8 mouse cellular contexts compared by ENCODE assay signal in the genomic region with DNA sequence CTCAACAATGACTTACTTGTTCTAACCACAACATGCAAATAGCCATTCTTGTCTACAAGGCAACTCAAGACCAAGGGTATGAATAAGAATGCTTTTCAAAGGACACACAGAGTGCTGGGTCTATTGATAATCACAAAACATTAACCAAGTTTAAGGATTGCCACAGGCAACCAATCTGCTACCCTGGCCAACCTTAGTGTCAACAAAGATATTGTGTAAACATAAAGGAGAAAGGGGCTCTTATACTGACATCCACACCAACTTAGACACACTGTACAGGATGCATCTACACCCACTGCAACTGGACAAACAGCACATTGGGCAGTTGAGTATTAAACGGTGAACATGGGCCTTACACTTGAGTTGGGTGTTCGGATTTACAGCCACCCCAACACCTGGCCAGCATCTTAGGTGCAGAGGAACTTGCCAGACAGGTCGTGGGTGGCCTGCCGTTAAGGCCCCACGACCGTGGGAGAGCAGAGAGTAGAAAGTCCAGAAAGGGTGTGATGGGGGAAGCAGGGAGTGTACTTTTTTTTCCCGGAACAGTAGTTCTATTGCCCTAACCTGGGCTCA. TPM values are rescaled to one million over a fixed set of nuclear protein-coding genes. Genes with fewer than 3 reads are reported as not detected.
DNase-seq lines count a peak whose midpoint lies in the region; ATAC-seq and TF ChIP-seq lines count a peak whose summit lies in the region.

No protein-coding gene starts in this region.

- peak overlapping the region; percentile 87; the same call in 1 of the 2 replicates for H3K27ac ChIP-seq in spleen, adult 2 months (ENCODE audit: insufficient read depth, low read length)
- H3K27ac ChIP-seq in forebrain, embryonic 10.5 days = peak overlapping the region; percentile 100
- H3K27ac ChIP-seq in limb, embryonic 14.5 days (replicated peaks; ENCODE audit: low read depth, low read length) = peak overlapping the region; percentile 97
- peak overlapping the region; percentile 94 for H3K27ac ChIP-seq in stomach, embryonic 14.5 days (ENCODE audit: low read length)

- WGBS in spleen, adult 2 months = 30% methylated on average over 7 of the region's 7 CpGs
- WGBS in forebrain, embryonic 10.5 days = 37% methylated on average over 7 of the region's 7 CpGs
- WGBS in limb, embryonic 14.5 days = 11% methylated on average over 7 of the region's 7 CpGs
- 24% methylated on average over 7 of the region's 7 CpGs for WGBS in stomach, embryonic 14.5 days

- H3K4me2 ChIP-seq in limb, embryonic 14.5 days (replicated peaks; ENCODE audit: low read depth, low read length, severe bottlenecking) = peak overlapping the region; percentile 97
- H3K4me2 ChIP-seq in stomach, embryonic 14.5 days (replicated peaks; ENCODE audit: low read depth, low read length) = peak overlapping the region; percentile 91

- H3K9me3 ChIP-seq in forebrain, embryonic 10.5 days = no peaks in the 10 kb centered on the region
- H3K9me3 ChIP-seq in limb, embryonic 14.5 days (ENCODE audit: control insufficient read depth, low read length) = no peaks in the 10 kb centered on the region
- H3K9me3 ChIP-seq in stomach, embryonic 14.5 days (ENCODE audit: control insufficient read depth, low read depth, low read length) = no peaks in the 10 kb centered on the region

- peaks cover 4% of the 10 kb centered on the region for H3K4me1 ChIP-seq in spleen, adult 2 months (ENCODE audit: control insufficient read depth, insufficient read depth, insufficient read length)
- peaks cover 67% of the 10 kb centered on the region for H3K4me1 ChIP-seq in forebrain, embryonic 10.5 days
- peaks cover 33% of the 10 kb centered on the region for H3K4me1 ChIP-seq in limb, embryonic 14.5 days (ENCODE audit: control insufficient read depth, insufficient read depth, low read length)
- H3K4me1 ChIP-seq in stomach, embryonic 14.5 days (ENCODE audit: control insufficient read depth, insufficient read depth, low read length) = peaks cover 14% of the 10 kb centered on the region; the same call in 1 of the 2 replicates

- no peak for DNase-seq in spleen, adult 2 months (ENCODE audit: low read depth in 1 of 2, low spot score in 2 of 2)
- no peak for DNase-seq in spleen, postnatal 14 days (ENCODE audit: low spot score in 2 of 2)
- no peak for DNase-seq in forebrain, embryonic 10.5 days (ENCODE audit: extremely low spot score, low spot score)
- no peak for DNase-seq in limb, embryonic 14.5 days (ENCODE audit: low spot score)
- no peak for DNase-seq in cerebellum, adult 11 months
- DNase-seq in frontal cortex, postnatal 10 days (ENCODE audit: low spot score in 2 of 2) = no peak

- ATAC-seq in limb, embryonic 14.5 days (ENCODE audit: low FRiP score, low read depth) = no peak
- ATAC-seq in stomach, embryonic 14.5 days (ENCODE audit: insufficient number of reproducible peaks, insufficient read depth, low FRiP score, low read depth) = peak; percentile 14; the same call in 1 of the 2 replicates
- ATAC-seq in activated CD4-positive, CD25-positive, alpha-beta regulatory T cell, adult 4 months = no peak

- H3K36me3 ChIP-seq in spleen, adult 2 months (ENCODE audit: control insufficient read depth, insufficient read depth, low read length) = no peaks in the 10 kb centered on the region
- no peaks in the 10 kb centered on the region for H3K36me3 ChIP-seq in forebrain, embryonic 10.5 days (replicated peaks)
- H3K36me3 ChIP-seq in limb, embryonic 14.5 days (ENCODE audit: control insufficient read depth, insufficient read depth, low read length) = no peaks in the 10 kb centered on the region
- no peaks in the 10 kb centered on the region for H3K36me3 ChIP-seq in stomach, embryonic 14.5 days (ENCODE audit: control insufficient read depth, insufficient read depth, low read length)

- H3K4me3 ChIP-seq in spleen, adult 2 months (ENCODE audit: extremely low read depth, insufficient read depth, insufficient read length) = peak overlapping the region; percentile 83; the same call in 1 of the 2 replicates
- H3K4me3 ChIP-seq in forebrain, embryonic 10.5 days = peak overlapping the region; percentile 80
- H3K4me3 ChIP-seq in limb, embryonic 14.5 days (replicated peaks; ENCODE audit: low read length) = peak overlapping the region; percentile 79
- peak overlapping the region; percentile 79 for H3K4me3 ChIP-seq in stomach, embryonic 14.5 days (ENCODE audit: low read depth, low read length)

- no peak for TF ChIP-seq POLR2A in spleen, adult 2 months (IDR thresholded peaks at IDR 0.05; ENCODE audit: low read depth, low read length)
- no peak for TF ChIP-seq POLR2A in limb, embryonic 14.5 days (IDR thresholded peaks at IDR 0.05; ENCODE audit: borderline replicate concordance, extremely low read depth, insufficient read depth, insufficient read length)

- H3K27me3 ChIP-seq in spleen, adult 2 months (ENCODE audit: control insufficient read depth, insufficient read depth, low read length) = no peaks in the 10 kb centered on the region
- H3K27me3 ChIP-seq in forebrain, embryonic 10.5 days (ENCODE audit: poor library complexity, severe bottlenecking) = peaks cover 14% of the 10 kb centered on the region; the same call in 1 of the 2 replicates
- H3K27me3 ChIP-seq in limb, embryonic 14.5 days (ENCODE audit: control insufficient read depth, insufficient read depth, low read length) = no peaks in the 10 kb centered on the region
- H3K27me3 ChIP-seq in stomach, embryonic 14.5 days (ENCODE audit: control insufficient read depth, insufficient read depth, low read length) = no peaks in the 10 kb centered on the region

- no peak for TF ChIP-seq CTCF in spleen, adult 2 months (IDR thresholded peaks at IDR 0.05; ENCODE audit: extremely low read depth, insufficient read depth, insufficient read length, insufficient replicate concordance)

- peak overlapping the region; percentile 99 for H3K9ac ChIP-seq in limb, embryonic 14.5 days (ENCODE audit: low read depth, low read length, severe bottlenecking)
- H3K9ac ChIP-seq in stomach, embryonic 14.5 days (replicated peaks; ENCODE audit: low read depth, low read length) = peak overlapping the region; percentile 98

RNA-seq across cellular contexts. Expression of gene Casd1, which starts 0.5 kb away (rescaled TPM):
- polyA plus RNA-seq in spleen, adult 2 months (2012; rRNA removed) = 8.1 and 16.5 TPM in 2 replicates
- polyA plus RNA-seq in forebrain, embryonic 10.5 days (2016; fragmentation: Nextera tagmentation; extraction: Ambion mirVana) = 34.5 and 34.7 TPM in 2 replicates
- 44.2 and 52.3 TPM in 2 replicates for polyA plus RNA-seq in limb, embryonic 14.5 days (2012; rRNA removed)
- polyA plus RNA-seq in limb, embryonic 14.5 days (2014; fragmentation: Nextera tagmentation; extraction: Ambion mirVana) = 36.3 and 42.8 TPM in 2 replicates
- 37.6 and 42.3 TPM in 2 replicates for polyA plus RNA-seq in stomach, embryonic 14.5 days (2014; fragmentation: Nextera tagmentation; extraction: Ambion mirVana)
- polyA plus RNA-seq in activated CD4-positive, CD25-positive, alpha-beta regulatory T cell, adult 4 months (2017; shearing (Covaris generic)) = 1 to 10 TPM; 6.4 to 10.0 TPM
